Mouse (Mus musculus) megakaryocyte, embryonic 14.5 days (primary cell): Measurements from ENCODE around the gene Hsf4.

ENCODE experiments used
- FLI1 ChIP-seq: IDR thresholded peaks from 2 replicates; pipeline ENCODE4 v1.6.1; 2012; ENCODE audit warnings: low read length, inconsistent platforms, mixed read lengths
- GATA1 ChIP-seq: IDR thresholded peaks from 3 replicates; pipeline ENCODE4 v1.6.1; 2012; ENCODE audit warnings: mixed read lengths, low read length, inconsistent platforms, borderline replicate concordance

DNA sequence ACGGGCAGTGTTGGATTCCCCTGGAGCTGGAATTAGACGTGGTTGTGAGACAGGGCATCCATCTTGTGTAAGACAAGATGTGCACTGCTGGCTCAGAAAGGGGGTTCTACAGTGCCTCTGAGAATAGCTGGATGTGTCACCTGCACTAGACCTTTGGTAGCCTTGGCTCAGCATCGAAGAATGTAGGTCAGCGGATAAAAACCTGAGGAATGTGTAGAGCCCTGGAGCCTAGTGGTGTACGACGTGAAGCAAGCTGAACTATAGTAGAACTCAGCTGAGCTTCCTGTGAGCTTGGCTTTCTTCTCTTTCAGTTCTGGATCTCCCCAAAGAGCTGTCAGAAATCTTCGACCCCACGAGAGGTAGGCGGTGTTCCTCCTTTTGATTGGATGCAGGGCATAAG, 34.3 kb downstream of the Hsf4 start:
- TF ChIP-seq GATA1 (no peak), FLI1 (no peak)
